Mouse (Mus musculus) lung, postnatal 0 days (tissue): ENCODE measurements at regions not wholly inside any gene's neighbourhood (a gene's known extent, or its start where the extent isn't known, plus 50 kb on each side); places are given as distances from the start of the nearest gene placed in this dataset.
"Not testable (repeated sequence)": the region's sequence is repeated elsewhere in the genome, so short reads cannot be mapped to it uniquely, and the experiment has no call there.

Experiments used
- ATAC-seq: fragments of 200-750 bp; cut with Nextera tagmentation; 2 replicates; pipeline ENCODE4 v1.8.0; 2017; ENCODE audit warnings: moderate library complexity
- DNase-seq: peaks from one replicate; pipeline ENCODE4 v3.0.0-alpha.2; 2016; ENCODE audit warnings: low spot score
- H3K27ac ChIP-seq: fragments of 300-500 bp; sonication (generic); 2 replicates; pipeline ENCODE4 v1.5.1; 2014; ENCODE audit warnings: antibody characterized with exemption, mild to moderate bottlenecking, low read length, mixed read lengths
- H3K27me3 ChIP-seq: fragments of 300-500 bp; sonication (generic); replicated peaks from 2 replicates; pipeline ENCODE4 v1.6.1; 2014; ENCODE audit warnings: low read length, mixed read lengths; ENCODE audit not compliant: insufficient read depth
- H3K36me3 ChIP-seq: fragments of 300-500 bp; sonication (generic); 2 replicates; pipeline ENCODE4 v1.6.1; 2014; ENCODE audit warnings: low read length, mixed read lengths; ENCODE audit not compliant: insufficient read depth
- H3K4me1 ChIP-seq: fragments of 300-500 bp; sonication (generic); 2 replicates; pipeline ENCODE4 v1.6.1; 2014; ENCODE audit warnings: antibody characterized with exemption, low read depth, low read length, mixed read lengths; ENCODE audit not compliant: insufficient read depth
- H3K4me2 ChIP-seq: fragments of 300-500 bp; sonication (generic); replicated peaks from 2 replicates; pipeline ENCODE4 v1.6.1; 2014; ENCODE audit warnings: low read depth, mild to moderate bottlenecking, low read length, moderate library complexity, mixed read lengths
- H3K4me3 ChIP-seq: fragments of 300-500 bp; sonication (generic); 2 replicates; pipeline ENCODE4 v1.5.1; 2014; ENCODE audit warnings: low read depth, low read length
- H3K9ac ChIP-seq: fragments of 300-500 bp; sonication (generic); replicated peaks from 2 replicates; pipeline ENCODE4 v1.6.1; 2014; ENCODE audit warnings: low read depth, mild to moderate bottlenecking
- H3K9me3 ChIP-seq: fragments of 300-500 bp; sonication (generic); 2 replicates; pipeline ENCODE4 v1.6.1; 2016; ENCODE audit warnings: low read length, mixed read lengths
- CTCF ChIP-seq: IDR thresholded peaks from 2 replicates; pipeline ENCODE4 v1.5.1; 2016; ENCODE audit warnings: antibody characterized with exemption, mild to moderate bottlenecking
- EP300 ChIP-seq: IDR thresholded peaks from 2 replicates; pipeline ENCODE4 v1.6.1; 2016; ENCODE audit warnings: antibody characterized with exemption, mild to moderate bottlenecking, control low read depth
- WGBS: fragments of 180-500 bp; shearing (Covaris S2); extraction: QIAGEN DNeasy Blood & Tissue Kit; methylation state at CpG from one replicate; pipeline ENCODE4 v1.1.7; 2014; 5-methylcytosine and 5-hydroxymethylcytosine counted together

- Histone ChIP-seq H3K4me2 (no peak overlapping the region), H3K36me3 (no peaks in the 10 kb centered on the region), H3K9me3 (no peaks in the 10 kb centered on the region), H3K4me3 (no peak overlapping the region), H3K4me1 (no peaks in the 10 kb centered on the region), H3K9ac (no peak overlapping the region), H3K27me3 (no peaks in the 10 kb centered on the region), H3K27ac (no peak overlapping the region)
- DNase-seq, result no peak
- 81% methylated on average over 7 of the region's 7 CpGs for WGBS
- ATAC-seq, result no peak
- no peak for TF ChIP-seq CTCF
- no peak for TF ChIP-seq EP300
Observed at GRCm38 (mm10) chr17:13481445-13482085, 127.2 kb downstream of the Tcp10c start.

GRCm38 (mm10) chr17:13482136-13482535 is 127.8 kb downstream of the Tcp10c start:
- Histone ChIP-seq H3K9me3 (no peaks in the 10 kb centered on the region), H3K27me3 (no peaks in the 10 kb centered on the region), H3K36me3 (no peaks in the 10 kb centered on the region), H3K4me1 (no peaks in the 10 kb centered on the region), H3K9ac (no peak overlapping the region), H3K27ac (no peak overlapping the region), H3K4me2 (no peak overlapping the region), H3K4me3 (no peak overlapping the region)
- no peak for DNase-seq
- no peak for TF ChIP-seq EP300
- no peak for TF ChIP-seq CTCF
- WGBS, result 86% methylated on average over 3 of the region's 3 CpGs
- ATAC-seq, result no peak

GRCm38 (mm10) chr17:13487291-13488215 is 133.2 kb downstream of the Tcp10c start:
- no peak overlapping the region for H3K4me2 ChIP-seq
- 67% methylated on average over 10 of the region's 10 CpGs for WGBS
- DNase-seq, result peak; percentile 23

GRCm38 (mm10) chr17:13488608-13489324 is 134.4 kb downstream of the Tcp10c start:
- Histone ChIP-seq H3K4me3 (no peak overlapping the region), H3K9me3 (no peaks in the 10 kb centered on the region), H3K27me3 (no peaks in the 10 kb centered on the region), H3K9ac (no peak overlapping the region), H3K4me1 (no peaks in the 10 kb centered on the region), H3K27ac (peak overlapping the region; percentile 20), H3K4me2 (no peak overlapping the region), H3K36me3 (no peaks in the 10 kb centered on the region)
- ATAC-seq, result peak; percentile 82
- peak; percentile 57 for DNase-seq
- WGBS, result 49% methylated on average over 9 of the region's 9 CpGs
- TF ChIP-seq CTCF, result no peak
- peak; percentile 62 for TF ChIP-seq EP300

More at GRCm38 (mm10) chr17:13487291-13488215, 133.2 kb downstream of the Tcp10c start:
- Histone ChIP-seq H3K27me3 (no peaks in the 10 kb centered on the region), H3K9me3 (no peaks in the 10 kb centered on the region), H3K4me1 (no peaks in the 10 kb centered on the region), H3K4me3 (no peak overlapping the region), H3K36me3 (no peaks in the 10 kb centered on the region), H3K9ac (no peak overlapping the region), H3K27ac (peak overlapping the region; percentile 20; the same call in 1 of the 2 replicates)
- ATAC-seq, result peak; percentile 46; the same call in 1 of the 2 replicates
- TF ChIP-seq EP300 (no peak), CTCF (peak; percentile 28; the same call in 1 of the 2 replicates)

- not testable (repeated sequence) for H3K27ac ChIP-seq, H3K4me3 ChIP-seq, ATAC-seq, H3K36me3 ChIP-seq, DNase-seq, H3K9ac ChIP-seq, H3K9me3 ChIP-seq, H3K27me3 ChIP-seq, H3K4me1 ChIP-seq, H3K4me2 ChIP-seq
- WGBS, result 77% methylated on average over 1 of the region's 1 CpGs
Observed at GRCm38 (mm10) chr17:13492239-13492638, 137.9 kb downstream of the Tcp10c start.

- not testable (repeated sequence) for DNase-seq, H3K36me3 ChIP-seq, H3K4me3 ChIP-seq, H3K27ac ChIP-seq, H3K4me2 ChIP-seq, ATAC-seq, H3K27me3 ChIP-seq, H3K9ac ChIP-seq, H3K9me3 ChIP-seq, H3K4me1 ChIP-seq
- 16% methylated on average over 3 of the region's 7 CpGs for whole genome bisulfite sequencing
Observed at GRCm38 (mm10) chr17:13492649-13493277, 138.4 kb downstream of the Tcp10c start.

- not testable (repeated sequence) for H3K9ac ChIP-seq, H3K4me3 ChIP-seq, H3K9me3 ChIP-seq, H3K36me3 ChIP-seq, H3K4me2 ChIP-seq, H3K4me1 ChIP-seq, H3K27me3 ChIP-seq, DNase-seq, ATAC-seq, H3K27ac ChIP-seq
- WGBS, result 89% methylated on average over 3 of the region's 3 CpGs
Observed at GRCm38 (mm10) chr17:13493866-13494265, 139.5 kb downstream of the Tcp10c start.

GRCm38 (mm10) chr17:13494475-13494874 is 140.1 kb downstream of the Tcp10c start:
- H3K36me3 ChIP-seq, ATAC-seq, H3K4me1 ChIP-seq, DNase-seq, H3K9me3 ChIP-seq, H3K4me2 ChIP-seq, H3K4me3 ChIP-seq, H3K27ac ChIP-seq, H3K9ac ChIP-seq, H3K27me3 ChIP-seq: not testable (repeated sequence)
- no CpG with 5 or more reads among the region's 1 CpGs for WGBS
